Mouse (Mus musculus): ENCODE data around the gene Ap1g2. TPM values are rescaled to one million over a fixed set of nuclear protein-coding genes. Genes with fewer than 3 reads are reported as not detected.

Ap1g2 gene
- polyA plus RNA-seq, 1 experiment, result 16.9 TPM

DNA sequence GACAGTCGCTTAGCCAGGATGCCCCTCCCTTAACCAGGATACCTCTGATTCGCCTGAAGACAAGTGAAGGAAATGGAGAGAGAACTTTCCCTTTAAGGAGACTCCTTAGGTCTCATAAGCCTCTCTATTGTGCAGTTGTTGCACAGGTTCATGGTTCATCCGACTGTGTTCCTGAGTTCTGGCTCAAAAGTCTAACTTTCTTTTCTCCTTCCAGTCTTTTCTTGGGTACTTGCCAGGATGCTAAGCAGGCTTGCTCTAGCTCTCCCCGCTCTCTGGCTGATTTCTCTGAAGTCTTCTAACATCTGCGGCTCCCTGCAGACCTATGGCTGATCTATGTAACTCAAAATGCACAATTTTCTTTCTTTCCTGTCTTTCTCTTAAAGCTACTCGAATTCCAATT lies 22.9 kb downstream of the Ap1g2 start:
- peaks cover 10% of the 10 kb centered on the region for H3K4me1 ChIP-seq (ENCODE audit: control insufficient read depth, insufficient read depth, insufficient read length, low read length)

DNA sequence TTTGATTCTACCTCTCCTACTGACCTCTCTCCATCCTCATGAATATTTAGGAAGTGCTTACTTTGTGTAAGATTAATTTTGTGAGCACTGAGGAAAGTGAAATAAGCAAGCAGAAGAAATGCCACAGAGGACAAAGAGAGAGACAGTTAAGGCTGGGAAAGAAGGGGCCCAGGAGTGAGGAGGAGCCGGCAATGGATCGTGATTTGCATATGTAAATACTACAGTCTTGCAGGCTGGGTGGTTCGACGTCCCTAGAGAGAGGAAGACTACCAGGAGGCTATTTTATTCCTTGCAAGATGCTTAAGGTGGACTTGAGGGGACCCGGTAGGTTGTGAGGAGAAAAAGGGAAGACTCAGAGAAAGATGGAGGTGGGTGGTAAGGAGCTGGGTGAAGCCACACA lies 25.3 kb downstream of the Ap1g2 start:
- H3K27ac ChIP-seq (replicated peaks; ENCODE audit: low read depth, low read length), result no peak overlapping the region
- no peak overlapping the region for H3K4me3 ChIP-seq (ENCODE audit: insufficient read depth, low read depth, low read length)

More for the DNA sequence above, 22.9 kb downstream of the Ap1g2 start:
- H3K27ac ChIP-seq (replicated peaks; ENCODE audit: low read depth, low read length), result no peak overlapping the region
- H3K4me3 ChIP-seq (ENCODE audit: insufficient read depth, low read depth, low read length), result no peak overlapping the region

DNA sequence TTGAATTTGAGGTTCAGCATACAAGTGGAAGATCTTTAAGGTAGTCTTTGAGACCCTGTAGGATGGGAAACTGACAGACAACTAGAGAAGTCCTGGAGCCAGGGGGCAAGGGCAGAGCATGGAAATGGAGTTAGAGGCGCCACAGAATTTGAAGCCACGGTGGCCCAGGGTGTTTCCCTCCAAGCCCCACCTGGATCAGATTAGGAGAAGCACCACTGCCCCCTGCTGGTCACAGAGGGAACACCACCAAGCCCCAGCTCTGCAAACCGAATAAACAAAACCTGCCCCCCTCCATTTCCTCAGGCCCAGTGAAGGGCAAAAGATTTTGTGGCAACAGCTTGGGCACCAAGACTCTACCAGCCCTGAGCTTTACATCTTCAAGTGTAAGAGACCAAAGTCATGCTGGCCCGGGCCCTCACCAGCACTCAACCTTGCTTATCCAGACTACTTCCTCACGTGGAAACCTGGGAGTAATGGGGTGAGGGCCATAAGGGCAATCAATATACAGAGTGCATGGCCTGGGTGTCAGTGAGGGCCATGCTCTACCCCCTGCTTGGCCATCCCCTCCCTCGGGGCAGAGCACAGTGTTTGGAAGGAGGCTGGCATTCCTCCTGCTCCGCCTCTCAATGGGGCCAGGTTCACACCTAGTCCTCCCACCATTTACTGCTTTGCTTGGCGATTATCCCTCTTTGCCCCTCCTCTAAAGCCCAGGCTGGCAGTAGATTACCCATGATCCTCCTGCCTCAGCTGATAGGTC lies 27.0 kb downstream of the Ap1g2 start:
- Histone ChIP-seq H3K27ac (replicated peaks; ENCODE audit: low read depth, low read length) (no peak overlapping the region), H3K4me3 (ENCODE audit: insufficient read depth, low read depth, low read length) (no peak overlapping the region)

More for the DNA sequence above, 25.3 kb downstream of the Ap1g2 start:
- peaks cover under 1% of the 10 kb centered on the region; the same call in 1 of the 2 replicates for H3K4me1 ChIP-seq (ENCODE audit: control insufficient read depth, insufficient read depth, insufficient read length, low read length)

DNA sequence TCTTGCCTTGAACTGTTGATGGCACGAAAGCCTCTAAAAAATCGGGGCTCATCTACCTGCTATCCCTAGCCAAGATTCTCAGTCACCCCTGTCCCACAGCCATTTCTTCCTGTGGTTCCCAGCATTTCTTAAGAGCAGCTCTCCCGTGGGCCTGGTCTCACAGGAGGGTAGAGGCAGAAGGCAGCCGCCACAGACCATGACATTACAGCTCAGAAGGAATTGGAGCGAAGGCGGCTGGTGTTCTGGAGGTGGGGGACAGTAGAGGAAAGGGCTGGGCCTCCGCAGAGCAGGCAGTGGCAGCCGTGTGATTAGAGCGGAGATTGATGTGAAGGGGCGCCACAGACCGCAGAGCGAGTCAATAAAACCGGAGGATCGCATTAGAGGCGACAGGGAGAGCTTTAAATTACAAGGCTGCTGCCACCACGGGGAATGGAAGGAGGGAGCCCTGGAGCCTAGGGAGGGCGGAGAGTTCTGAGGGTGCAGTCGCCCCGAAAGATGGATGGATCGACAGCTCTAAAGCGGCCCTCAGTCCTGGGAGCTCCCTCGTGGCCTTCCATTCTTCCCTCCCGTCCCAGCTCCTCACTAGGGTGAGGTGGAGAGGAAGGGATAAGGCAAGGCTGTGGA lies 27.9 kb downstream of the Ap1g2 start:
- H3K4me1 ChIP-seq (ENCODE audit: control insufficient read depth, insufficient read depth, insufficient read length, low read length), result no peaks in the 10 kb centered on the region
- H3K4me3 ChIP-seq (ENCODE audit: insufficient read depth, low read depth, low read length), result peak overlapping the region; percentile 22

More for the DNA sequence above, 27.0 kb downstream of the Ap1g2 start:
- H3K4me1 ChIP-seq (ENCODE audit: control insufficient read depth, insufficient read depth, insufficient read length, low read length), result no peaks in the 10 kb centered on the region

DNA sequence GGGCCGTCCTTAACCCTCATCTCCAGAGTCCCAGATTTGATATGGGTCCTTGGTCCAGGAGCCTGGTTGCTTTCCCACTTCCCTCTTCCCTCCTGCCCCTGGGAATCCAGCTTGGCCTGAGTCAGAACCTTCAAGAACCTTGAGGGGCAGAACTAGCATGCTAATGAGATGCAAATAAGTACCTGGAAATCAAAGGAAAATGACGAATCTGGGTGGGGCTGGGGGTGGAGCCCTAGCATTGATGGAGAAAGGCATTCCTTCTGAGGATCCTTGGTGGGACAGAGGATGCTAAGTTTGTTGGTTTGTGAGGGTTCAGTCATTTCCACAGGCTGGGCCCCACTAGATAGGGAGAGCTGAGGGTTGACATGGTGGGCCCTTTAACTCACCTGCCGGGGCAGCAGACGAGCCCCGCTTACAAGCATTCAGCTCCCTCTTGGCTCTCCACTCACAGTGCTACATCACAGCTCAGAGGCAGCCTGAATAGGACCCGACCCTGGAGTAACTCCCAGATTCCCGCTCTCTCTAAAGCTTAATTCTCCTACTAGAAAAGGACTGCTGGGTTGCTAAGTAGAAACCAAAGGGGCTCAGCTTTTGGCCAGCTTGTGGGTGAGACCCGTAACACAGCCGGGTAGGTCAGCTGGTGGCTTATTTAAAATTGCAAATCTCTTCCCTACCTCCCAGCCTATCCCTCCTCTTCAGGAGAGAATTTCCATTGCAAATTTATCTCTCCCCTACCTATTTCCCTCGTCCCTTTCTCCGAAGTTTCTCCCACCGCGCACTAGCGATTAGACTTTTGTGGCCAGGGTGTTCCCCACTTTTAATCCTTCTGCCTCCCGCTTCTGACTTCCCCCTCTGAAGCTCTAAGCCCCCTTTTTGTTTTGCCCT lies 28.7 kb downstream of the Ap1g2 start:
- no peak overlapping the region for H3K4me3 ChIP-seq (ENCODE audit: insufficient read depth, low read depth, low read length)
- H3K4me1 ChIP-seq (ENCODE audit: control insufficient read depth, insufficient read depth, insufficient read length, low read length), result no peaks in the 10 kb centered on the region

More for the DNA sequence above, 27.9 kb downstream of the Ap1g2 start:
- H3K27ac ChIP-seq (replicated peaks; ENCODE audit: low read depth, low read length), result no peak overlapping the region

DNA sequence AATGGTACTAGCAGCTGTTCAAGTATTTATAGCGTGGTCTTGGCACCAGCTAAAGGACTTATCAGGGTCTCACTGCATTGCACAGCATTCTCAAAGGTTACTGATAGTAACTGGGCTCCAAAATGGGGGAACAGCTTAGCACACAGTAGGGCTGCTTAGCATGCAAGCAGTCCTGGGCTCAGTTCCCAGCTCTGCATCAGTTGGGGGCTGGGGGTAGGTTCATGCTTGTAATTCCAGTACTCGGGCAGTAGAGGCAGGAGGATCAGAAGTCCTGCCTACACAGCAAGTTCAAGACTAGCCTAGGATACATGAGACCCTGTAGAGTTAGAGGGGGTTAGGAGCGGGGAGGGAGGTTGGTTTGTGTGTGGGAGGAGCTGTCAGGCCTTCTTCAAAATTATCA lies 29.4 kb downstream of the Ap1g2 start:
- Histone ChIP-seq H3K4me3 (ENCODE audit: insufficient read depth, low read depth, low read length) (no peak overlapping the region), H3K27ac (replicated peaks; ENCODE audit: low read depth, low read length) (no peak overlapping the region), H3K4me1 (ENCODE audit: control insufficient read depth, insufficient read depth, insufficient read length, low read length) (no peaks in the 10 kb centered on the region)

More for the DNA sequence above, 28.7 kb downstream of the Ap1g2 start:
- H3K27ac ChIP-seq (replicated peaks; ENCODE audit: low read depth, low read length), result no peak overlapping the region

DNA sequence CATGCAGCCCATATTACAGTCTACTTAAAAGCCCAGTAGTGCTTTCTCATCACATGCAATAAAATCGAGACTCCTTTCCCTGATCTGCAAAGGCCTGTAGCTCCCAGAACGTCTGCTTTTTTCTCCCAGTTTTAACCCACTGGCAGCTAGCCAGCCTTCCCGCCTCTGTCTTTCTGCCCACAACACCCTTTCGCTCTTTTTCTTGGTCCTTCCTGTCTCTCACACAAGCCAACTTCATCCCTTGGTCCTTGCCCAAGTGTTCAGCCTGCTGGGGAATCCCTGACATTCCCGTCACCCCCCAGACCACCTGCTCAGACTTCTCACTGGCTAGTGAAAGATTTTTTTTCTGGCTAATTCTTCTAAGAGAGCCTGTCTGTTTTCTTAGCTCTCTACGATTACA lies 30.2 kb downstream of the Ap1g2 start:
- Histone ChIP-seq H3K4me3 (ENCODE audit: insufficient read depth, low read depth, low read length) (no peak overlapping the region), H3K27ac (replicated peaks; ENCODE audit: low read depth, low read length) (no peak overlapping the region), H3K4me1 (ENCODE audit: control insufficient read depth, insufficient read depth, insufficient read length, low read length) (no peaks in the 10 kb centered on the region)

DNA sequence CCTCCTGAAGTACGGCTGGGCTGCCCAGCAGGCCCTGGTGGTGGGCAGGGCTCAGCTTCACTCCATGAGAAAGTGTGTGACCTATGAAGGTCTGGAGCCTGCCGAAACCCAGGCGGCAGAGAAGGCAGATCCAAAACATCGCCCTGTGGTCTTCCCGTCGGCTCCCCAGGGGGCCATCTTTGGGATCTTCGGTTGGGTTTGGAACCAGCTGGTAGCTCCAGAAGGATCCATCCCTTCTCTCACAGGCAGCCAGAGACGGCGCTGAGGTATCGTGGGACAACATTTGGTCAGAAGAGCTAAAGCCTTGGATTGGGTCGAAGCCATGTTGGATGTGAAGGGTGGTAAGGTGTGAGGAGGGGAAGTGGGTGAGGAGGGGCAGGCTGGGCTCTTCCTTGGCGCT lies 32.0 kb downstream of the Ap1g2 start:
- no peak overlapping the region for H3K27ac ChIP-seq (replicated peaks; ENCODE audit: low read depth, low read length)
- no peak overlapping the region for H3K4me3 ChIP-seq (ENCODE audit: insufficient read depth, low read depth, low read length)
- no peaks in the 10 kb centered on the region for H3K4me1 ChIP-seq (ENCODE audit: control insufficient read depth, insufficient read depth, insufficient read length, low read length)

DNA sequence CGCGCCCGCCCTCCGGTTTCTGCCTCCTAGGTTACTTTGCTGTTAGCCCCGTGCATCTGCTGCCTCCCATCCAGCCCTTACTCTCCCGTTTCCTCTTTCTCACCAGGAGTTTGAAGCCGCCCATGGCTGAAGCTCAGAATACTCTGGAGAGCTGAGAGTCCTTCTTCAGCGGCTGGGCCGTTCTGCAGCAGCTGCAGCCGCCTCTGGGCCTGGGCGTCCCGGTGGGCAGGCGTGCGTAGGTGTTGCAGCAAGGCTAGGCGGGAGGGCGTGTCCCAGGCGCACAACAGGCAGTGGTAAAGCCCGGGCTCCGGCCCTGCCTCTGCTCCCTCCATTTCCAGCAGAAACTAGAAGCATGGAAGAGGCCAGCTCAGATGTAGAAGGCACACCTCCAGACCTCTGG lies 34.6 kb downstream of the Ap1g2 start:
- H3K4me1 ChIP-seq (ENCODE audit: control insufficient read depth, insufficient read depth, insufficient read length, low read length), result no peaks in the 10 kb centered on the region
- H3K27ac ChIP-seq (replicated peaks; ENCODE audit: low read depth, low read length), result no peak overlapping the region
- no peak overlapping the region for H3K4me3 ChIP-seq (ENCODE audit: insufficient read depth, low read depth, low read length)

DNA sequence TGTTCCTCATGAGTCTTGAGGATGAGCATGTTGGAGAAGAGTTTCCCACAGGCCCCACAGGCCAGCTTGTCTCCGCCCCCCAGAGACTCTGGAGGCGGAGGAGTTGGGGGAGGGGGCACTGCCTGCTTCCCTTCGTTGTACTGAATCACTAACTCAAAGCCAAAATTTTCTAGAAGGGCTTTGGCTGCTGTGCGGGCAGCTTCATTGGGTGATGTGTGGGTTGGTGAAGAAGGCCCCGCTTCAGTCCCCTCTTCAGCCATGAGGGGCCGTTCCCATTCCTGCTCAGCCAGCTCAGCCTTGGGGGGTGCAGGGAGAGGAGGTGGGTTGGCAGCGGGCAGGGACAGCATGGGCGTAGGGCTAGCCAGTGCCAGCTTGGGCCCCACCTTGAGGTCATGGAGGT lies 40.4 kb downstream of the Ap1g2 start:
- Histone ChIP-seq H3K4me1 (ENCODE audit: control insufficient read depth, insufficient read depth, insufficient read length, low read length) (no peaks in the 10 kb centered on the region), H3K27ac (replicated peaks; ENCODE audit: low read depth, low read length) (no peak overlapping the region), H3K4me3 (ENCODE audit: insufficient read depth, low read depth, low read length) (no peak overlapping the region)

DNA sequence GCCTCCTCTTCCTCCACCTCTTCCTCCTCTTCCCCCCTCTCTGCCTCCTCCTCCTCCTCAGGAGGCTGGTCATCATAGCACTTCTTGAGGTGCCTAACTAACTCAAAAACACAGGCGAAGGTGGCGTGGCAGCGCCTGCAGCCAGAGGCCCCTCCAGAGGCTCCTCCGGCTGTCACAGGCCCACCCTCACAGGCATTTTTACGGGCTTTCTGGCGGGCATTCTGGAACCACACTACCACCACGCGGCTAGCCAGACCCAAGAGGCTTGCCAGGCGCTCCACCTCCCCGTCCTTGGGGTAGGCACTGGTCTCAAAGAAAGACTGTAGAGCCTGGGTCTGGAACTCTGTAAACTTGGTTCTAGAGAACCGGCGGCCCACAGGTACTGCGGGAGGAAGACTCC lies 41.0 kb downstream of the Ap1g2 start:
- no peaks in the 10 kb centered on the region for H3K4me1 ChIP-seq (ENCODE audit: control insufficient read depth, insufficient read depth, insufficient read length, low read length)
- no peak overlapping the region for H3K27ac ChIP-seq (replicated peaks; ENCODE audit: low read depth, low read length)
- H3K4me3 ChIP-seq (ENCODE audit: insufficient read depth, low read depth, low read length), result no peak overlapping the region

DNA sequence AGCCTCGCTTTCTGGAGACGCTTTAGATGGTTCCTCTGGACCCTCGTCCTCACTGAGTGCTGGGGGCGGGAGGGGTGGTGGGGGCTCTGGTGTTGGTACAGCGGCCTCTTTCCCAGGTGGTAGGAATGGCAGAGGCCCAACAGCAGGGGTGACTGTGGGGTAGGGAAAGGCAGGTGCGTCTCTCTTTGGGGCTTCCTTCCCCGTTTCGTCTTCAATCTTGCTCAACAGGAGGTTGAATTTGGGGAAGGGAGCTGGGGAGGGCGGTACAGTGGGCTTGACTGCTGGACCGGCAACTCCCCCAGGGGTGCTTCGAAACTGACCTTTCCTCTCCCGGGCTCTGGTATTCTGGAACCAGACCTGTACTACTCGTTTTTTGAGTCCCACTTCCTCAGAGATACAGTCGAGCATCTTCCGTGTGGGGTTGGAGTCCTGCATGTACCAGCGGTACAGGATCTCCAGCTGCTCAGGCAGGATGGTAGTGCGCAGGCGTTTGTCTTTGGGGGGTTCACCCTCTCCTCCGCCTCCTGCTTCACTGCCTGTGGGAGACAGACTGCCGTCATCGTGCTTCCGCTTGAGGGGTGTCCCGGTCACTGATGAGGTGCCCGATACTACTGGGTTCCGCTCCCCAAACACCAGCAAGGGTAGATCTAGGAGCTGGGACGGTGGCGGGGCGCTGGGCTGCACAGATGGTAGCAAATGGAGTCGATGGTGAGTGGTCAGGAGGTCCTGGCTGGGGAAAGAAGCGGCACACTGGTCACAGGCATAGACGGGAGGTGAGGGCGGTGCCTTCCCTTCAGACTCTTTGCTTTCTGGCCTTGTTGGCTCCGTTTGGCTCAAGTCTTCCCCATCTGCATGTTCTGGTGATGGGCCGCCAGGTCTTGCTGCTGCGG lies 41.7 kb downstream of the Ap1g2 start:
- Histone ChIP-seq H3K27ac (replicated peaks; ENCODE audit: low read depth, low read length) (no peak overlapping the region), H3K4me3 (ENCODE audit: insufficient read depth, low read depth, low read length) (no peak overlapping the region), H3K4me1 (ENCODE audit: control insufficient read depth, insufficient read depth, insufficient read length, low read length) (no peaks in the 10 kb centered on the region)

DNA sequence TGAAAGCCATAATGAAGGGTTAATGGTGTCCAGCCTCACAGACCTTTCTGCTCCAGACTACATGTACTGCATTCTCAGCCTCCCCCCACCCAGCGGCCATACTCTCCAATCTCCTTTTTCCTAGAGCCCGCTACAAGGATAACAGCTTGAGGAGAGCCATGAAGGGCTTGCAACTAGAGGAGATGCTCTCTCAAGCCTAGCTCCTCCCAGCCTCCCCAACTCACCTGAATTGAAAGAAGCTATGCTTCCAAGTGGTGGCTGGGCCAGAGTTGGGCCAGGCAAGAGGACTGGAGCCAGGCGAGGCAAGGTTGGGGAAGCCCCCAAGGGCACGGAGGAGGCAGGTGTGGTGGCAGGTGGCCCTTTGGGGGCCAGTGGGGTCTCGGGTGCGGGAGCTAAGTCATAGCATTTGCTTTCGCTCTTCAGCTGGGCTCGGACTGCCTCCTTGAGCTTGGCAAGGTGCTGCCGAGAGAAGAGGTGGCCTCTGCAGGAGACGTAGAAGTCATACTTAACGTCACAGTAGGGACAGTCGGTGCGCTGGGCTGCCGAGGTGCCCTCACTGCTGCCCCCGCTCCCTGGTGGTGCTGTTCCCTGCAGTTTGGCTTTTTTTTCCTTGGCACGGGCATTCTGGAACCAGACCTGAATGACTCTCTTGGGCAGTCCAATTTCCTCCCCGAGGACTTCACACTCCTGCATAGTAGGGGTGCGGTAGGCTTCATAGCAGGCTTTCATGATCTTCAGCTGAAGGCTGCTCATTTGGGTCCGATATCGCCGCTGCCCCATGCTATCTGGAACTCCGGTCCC lies 42.6 kb downstream of the Ap1g2 start:
- Histone ChIP-seq H3K4me3 (ENCODE audit: insufficient read depth, low read depth, low read length) (no peak overlapping the region), H3K4me1 (ENCODE audit: control insufficient read depth, insufficient read depth, insufficient read length, low read length) (no peaks in the 10 kb centered on the region), H3K27ac (replicated peaks; ENCODE audit: low read depth, low read length) (no peak overlapping the region)

DNA sequence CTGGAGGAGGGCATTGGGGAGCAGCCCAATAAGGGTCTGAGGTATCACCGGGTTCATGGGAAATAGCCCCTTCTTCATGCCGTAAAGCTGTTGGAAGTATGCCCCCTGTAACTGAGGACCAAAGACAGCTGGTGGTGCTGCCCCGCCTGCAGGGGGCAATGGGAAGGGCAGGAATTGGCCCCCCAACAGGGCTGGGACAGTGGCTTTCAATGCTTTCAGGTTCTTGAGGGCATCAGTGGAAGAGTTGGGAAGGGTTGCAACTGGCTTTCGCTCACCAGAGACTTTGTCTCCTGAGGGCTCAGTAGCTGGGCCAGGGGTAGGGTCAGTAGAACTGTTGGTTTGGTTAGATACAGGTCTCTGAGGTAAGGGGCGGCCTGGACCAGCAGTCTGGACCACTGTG lies 43.3 kb downstream of the Ap1g2 start:
- no peak overlapping the region for H3K27ac ChIP-seq (replicated peaks; ENCODE audit: low read depth, low read length)
- no peaks in the 10 kb centered on the region for H3K4me1 ChIP-seq (ENCODE audit: control insufficient read depth, insufficient read depth, insufficient read length, low read length)
- no peak overlapping the region for H3K4me3 ChIP-seq (ENCODE audit: insufficient read depth, low read depth, low read length)
